Mouse (Mus musculus): ENCODE results near the gene Dennd1a. TPM values are rescaled to one million over a fixed set of nuclear protein-coding genes. Genes with fewer than 3 reads are reported as not detected.

The Dennd1a gene
- total RNA-seq, 2 experiments from 2014 or later = 74.5 to 76.5 TPM

DNA sequence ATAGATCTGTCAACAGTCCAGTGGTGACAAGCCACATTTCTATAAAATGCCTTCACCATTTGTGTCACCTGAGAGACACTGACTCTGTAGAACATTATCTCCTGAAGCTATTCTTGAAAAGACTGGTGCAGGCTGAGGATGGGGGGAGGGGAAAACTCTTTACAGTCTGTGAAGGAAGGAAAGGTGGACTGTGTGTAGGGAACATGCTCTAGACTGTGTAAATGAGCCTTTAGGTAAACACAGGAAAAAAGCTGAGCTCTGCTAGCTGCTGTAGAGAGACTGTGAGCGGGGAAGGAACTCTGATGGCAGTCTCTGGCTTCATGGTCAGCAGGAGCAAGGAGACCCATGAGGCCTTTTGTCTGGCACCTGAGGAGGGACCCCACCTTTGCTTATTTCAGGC, 436.6 kb downstream of the Dennd1a start:
- intact Hi-C loops (cut with DNase I) = no loop called here
- DNase-seq (ENCODE audit: low spot score in 2 of 2) = no peak

DNA sequence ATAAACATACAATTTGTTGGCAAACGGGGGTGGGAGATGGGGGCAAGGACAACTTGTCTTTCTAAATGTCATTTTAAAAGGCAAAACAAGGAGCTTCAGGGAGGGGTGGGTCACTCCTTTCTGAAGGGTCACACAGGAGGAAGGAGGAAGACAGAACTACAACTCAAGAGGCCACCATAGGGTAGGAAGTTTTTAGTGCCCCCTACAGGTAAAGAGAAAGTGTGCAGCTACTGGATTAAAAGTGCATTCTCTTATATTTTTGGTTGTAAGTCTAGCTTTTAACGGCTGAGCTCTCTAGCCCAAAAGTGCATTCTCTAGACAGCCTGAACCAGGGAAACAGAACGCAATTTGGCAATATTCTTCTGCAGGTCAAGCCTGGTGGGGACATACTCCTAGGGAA, 437.8 kb downstream of the Dennd1a start:
- no peak for DNase-seq (ENCODE audit: low spot score in 2 of 2)
- intact Hi-C loops (cut with DNase I) = no loop called here

DNA sequence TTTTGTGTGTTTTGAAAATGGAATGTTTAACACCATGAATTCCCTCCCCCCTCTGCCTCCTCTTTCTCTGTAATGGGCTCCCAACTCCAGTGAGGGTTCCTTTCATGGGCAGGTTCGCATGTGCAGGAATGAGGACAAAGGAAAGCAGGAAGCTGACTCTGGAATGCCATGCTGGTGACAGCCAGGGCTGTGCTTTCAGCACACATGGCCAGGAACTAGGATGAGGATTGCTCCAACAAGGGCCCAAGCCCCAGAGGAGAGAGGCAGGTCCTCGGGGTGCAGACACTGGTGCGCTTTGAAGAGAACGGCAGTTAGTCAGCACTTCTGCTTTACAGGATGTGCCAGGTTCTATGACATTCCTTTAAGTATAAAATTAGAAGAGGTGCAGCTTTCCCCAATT, 444.5 kb downstream of the Dennd1a start:
- intact Hi-C loops (cut with DNase I) = no loop called here
- DNase-seq (ENCODE audit: low spot score in 2 of 2) = peak; percentile 31 to 36

DNA sequence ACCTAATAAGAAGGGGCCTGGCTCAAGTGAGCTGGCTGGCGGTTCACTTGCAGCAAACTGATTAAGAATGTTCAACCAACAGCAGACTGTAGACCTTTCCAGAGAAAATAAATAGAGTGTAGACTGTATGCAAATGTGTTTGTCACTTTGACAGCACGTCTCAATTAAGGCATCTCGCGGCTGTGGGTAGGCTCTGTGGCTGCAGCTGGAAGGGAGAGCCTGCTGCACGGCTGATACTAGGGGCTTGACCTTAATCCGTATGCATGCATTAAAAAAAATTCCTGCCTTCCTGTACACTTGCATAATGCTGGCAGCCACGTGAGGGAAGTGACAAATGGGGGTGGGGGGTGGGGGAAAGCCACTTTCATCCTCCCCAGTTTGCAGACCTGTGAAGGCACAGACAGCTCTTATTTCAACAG, 445.0 kb downstream of the Dennd1a start:
- intact Hi-C loops (cut with DNase I) = no loop called here
- peak in 1 of 2 experiments; percentile 16 for DNase-seq (ENCODE audit: low spot score in 2 of 2)

DNA sequence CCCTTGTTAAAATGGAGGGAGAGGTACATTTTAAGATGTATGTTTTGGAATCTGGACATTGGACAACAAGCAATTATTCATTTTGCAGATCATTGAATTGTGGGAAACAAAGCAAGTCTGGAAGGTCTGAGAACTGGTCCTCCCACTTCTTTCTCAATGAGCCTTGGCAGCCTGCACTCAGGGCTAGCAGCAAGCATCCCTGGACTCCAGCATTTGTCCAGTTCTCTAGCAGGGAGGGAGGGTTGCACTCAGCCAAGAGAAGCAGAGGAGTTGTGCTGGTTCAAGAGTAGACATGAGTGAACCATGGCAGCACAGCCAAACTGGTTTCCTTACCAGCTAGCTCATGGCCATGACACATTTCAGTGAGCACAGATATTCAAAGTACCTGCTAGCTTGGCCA, 447.3 kb downstream of the Dennd1a start:
- DNase-seq (ENCODE audit: low spot score in 2 of 2) = no peak
- intact Hi-C loops (cut with DNase I) = no loop called here

DNA sequence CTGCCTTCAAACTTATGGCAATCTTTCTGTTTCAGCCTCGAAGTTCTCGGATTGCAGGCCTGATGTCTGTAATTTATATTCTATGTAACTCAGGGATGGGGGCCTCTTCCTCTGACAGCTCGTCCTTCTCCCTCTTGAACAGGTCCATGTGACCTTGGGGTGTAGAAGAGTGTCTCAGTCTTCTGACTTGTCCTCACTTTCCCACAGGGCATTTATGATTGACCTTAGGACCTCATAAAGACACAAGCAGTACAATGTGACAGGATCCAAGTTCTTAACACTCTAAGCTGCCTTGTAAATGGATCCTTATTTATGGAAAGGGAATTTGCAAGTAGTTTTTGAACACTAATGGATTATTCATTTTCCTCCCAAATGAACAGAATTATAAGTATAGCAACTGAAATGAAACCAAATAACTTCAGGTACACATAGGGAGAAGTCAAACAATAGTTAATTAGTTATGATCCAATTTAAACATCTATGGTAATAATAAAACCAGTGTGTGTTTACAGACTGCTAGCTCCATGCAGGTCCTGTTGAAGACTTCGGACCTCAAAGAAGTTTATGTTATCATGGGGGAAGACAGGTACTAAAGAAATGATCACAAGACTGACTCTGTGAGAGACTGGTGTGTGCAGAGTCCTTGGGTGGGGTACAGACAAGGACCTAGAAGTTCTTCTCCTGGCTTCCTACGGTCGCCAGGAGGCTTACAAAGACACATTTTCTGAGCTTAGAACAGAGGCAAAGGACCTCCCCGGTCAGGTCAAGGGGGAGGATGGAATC, 448.8 kb downstream of the Dennd1a start:
- intact Hi-C loops (cut with DNase I) = no loop called here
- DNase-seq (ENCODE audit: low spot score in 2 of 2) = no peak

DNA sequence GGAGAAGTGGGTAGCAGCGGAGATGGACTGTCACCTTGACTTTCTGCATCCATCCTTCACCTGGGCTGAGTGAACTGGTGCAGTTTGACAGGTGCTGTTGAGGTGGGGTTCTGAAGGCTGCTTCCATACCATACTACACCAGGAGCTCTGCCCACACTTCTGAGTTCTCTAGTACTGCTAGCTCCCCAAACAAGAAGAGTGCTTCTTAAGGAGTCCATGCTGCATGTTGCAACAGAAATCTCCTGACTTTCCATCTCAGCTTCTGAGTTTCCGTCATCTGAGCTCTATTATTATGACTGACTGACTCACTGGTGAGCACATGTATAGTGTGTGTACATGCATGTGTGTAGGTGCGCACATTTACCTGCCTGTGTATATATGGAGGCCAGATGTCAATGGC, 449.6 kb downstream of the Dennd1a start:
- intact Hi-C loops (cut with DNase I) = no loop called here
- DNase-seq (ENCODE audit: low spot score in 2 of 2) = no peak

DNA sequence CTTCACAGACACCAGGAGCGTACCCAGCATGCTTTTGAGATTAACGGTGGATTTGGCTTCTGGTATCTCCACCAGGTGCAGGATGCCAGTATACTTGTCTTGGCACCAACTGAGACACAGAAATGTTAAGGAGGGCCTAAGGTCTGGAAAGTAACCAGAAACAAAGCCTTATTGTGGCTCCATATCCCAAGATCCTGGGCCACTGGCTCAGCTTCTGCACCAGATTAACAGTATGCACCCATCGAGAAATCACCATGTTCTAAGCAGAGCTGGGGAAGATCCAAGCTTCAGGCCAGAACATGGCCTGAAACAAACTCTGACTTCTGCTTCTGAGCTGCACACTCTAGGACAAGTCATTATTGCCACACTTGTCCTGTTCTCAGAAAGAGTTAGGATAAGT, 450.3 kb downstream of the Dennd1a start:
- intact Hi-C loops (cut with DNase I) = no loop called here
- no peak for DNase-seq (ENCODE audit: low spot score in 2 of 2)

DNA sequence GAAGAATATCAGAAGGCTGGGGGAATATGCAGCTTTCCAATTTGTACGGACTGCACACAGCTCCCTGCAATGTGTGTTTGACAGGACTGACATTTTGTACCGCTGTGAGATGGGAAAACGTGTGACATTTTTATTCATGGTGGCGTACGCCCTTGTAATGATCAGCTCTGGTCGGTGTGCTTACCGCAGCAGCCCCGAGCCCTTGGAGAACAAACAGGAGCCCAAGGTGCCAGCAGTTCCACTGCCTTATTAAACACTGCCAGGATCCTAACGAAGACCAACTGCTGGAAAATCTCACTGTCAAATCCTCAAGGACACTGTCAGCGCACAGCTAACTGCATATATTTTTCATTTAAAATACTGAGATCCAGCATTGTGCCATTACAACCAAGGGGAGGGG, 454.9 kb downstream of the Dennd1a start:
- no peak for DNase-seq (ENCODE audit: low spot score in 2 of 2)
- intact Hi-C loops (cut with DNase I) = no loop called here

DNA sequence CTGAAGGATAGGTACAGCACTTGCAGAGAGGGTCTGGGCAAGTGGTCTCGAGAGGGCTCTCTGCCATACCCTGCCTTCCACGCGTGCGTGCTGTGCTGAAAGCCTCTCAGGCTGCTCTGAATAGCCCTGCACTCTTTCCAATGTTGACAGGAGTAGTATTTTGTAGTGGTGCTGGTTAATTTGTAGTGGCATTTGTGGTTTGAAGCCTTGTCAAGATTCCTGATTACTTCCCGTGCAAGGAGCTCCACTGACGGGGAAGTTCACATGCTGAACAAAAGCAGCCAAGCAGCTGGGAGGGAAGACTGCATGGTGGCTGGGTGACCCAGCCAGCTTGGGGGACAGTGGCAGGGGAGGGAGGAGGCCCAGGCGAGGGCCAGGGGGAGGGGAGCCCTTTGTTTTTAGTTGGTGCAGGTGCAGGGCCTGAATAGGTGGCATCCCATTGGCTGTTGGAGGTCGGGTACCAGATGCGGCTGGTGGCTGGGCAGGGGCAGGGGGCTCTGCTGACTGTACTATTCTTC, 457.4 kb downstream of the Dennd1a start:
- DNase-seq (ENCODE audit: low spot score in 2 of 2) = no peak
- intact Hi-C loops (cut with DNase I) = no loop called here

DNA sequence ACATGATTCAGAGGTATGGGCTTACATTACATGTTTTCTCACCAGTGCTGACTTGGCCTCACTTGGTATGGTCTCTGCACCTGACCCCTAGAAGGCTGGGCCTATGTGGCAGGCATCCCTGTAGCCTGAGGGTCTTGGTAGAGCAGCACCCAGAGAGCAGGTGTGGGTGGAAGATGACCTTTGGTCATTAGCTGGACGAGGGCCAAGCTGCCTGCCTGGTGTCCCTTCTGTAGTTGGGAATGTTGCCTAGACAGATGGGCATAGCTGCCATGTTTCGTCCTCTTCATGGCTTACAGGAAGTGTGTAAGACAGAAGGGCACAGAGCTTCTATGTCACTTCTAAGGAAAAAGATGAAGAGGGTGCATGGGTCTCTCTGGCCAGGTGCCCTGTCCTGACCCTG, 463.4 kb downstream of the Dennd1a start:
- DNase-seq (ENCODE audit: low spot score in 2 of 2) = no peak
- intact Hi-C loops (cut with DNase I) = no loop called here

DNA sequence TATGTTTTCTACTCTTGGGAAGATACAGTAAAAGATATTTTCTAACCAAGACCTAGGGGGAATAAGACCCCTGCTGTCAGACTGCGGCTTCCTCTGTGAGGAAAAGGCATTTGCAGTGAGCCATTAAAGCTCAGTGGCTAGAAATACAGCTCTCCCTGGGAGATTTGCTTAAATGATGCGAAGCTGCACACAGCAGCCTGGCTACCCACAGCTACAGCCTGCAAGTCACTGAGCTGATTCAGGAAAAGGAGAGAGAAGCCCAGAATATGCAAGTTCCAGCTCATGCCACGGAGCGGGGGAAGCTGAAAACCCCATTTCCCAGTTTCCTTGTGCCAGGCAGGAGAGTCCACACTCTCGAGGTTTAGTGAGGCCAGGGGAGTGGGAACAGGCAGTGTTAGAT, 465.1 kb downstream of the Dennd1a start:
- DNase-seq (ENCODE audit: low spot score in 2 of 2) = no peak
- intact Hi-C loops (cut with DNase I) = no loop called here

DNA sequence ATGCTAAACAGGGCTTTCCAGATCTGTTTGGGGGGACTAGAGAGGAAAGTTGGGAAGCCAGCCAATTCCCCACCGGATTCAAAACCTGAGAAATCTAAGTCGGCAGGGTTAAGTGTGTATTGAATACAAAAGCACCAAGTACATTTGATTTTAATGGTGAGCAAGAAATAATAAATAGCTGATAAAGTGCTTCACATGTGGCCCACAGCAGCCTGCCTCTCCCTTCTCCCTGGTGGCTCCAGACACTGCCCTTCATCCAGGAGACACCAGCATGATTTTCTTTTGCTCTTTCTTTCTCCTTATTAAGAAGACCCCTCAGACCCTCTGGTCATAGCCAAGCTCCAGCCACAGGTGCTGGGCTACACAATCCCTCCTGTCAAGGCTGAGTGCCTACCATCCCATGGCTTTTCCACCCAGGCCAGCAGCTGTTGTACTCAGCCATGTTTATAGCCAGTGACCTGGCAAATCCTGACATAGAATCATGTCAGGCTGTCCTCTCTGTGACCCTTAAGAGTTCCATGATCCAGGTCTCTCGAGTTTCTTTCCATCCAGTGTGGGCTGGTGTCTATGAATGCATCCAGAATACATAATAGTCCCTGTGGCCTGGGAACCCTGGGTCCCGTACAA, 467.6 kb downstream of the Dennd1a start:
- intact Hi-C loops (cut with DNase I) = loop anchor here (5.0 to 10.0 kb wide), 3 partner anchors 88 to 775 kb away; no protein-coding TSS in a partner anchor
- no peak for DNase-seq (ENCODE audit: low spot score in 2 of 2)

DNA sequence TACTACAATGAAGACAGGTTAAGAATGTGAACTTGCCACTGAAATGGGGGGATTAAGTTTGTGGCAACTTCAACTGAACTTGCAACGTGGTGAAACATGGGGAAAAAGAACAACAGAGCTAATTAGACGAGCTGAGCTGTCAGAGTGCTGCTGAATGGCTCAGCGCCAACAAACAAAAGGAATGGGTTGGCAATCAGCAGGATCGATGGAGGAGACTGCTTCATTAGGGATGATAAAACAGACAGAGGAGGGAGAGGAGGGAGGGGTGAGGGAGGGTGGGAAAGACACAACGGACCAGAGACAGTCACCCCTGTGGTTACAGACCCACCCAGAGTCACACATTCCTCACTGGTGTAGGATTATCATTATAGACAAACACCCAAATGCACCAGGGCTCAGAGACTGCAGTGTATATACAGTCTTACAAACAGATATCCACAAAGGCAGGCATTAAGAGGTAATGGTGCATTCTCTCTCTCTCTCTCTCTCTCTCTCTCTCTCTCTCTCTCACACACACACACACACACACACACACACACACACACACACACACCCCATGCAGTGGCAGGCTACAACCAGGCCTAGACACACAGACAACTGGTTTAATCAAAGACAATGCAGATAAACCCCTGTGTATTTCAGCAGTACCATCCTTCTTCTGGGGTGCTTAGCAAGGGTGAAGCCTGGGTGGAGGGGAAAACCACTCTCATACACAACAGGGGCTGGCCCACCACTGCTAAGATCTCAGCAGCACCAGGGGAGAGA, 468.2 kb downstream of the Dennd1a start:
- intact Hi-C loops (cut with DNase I) = loop anchor here (5.0 to 10.0 kb wide), 3 partner anchors 88 to 776 kb away; no protein-coding TSS in a partner anchor
- DNase-seq (ENCODE audit: low spot score in 2 of 2) = no peak

DNA sequence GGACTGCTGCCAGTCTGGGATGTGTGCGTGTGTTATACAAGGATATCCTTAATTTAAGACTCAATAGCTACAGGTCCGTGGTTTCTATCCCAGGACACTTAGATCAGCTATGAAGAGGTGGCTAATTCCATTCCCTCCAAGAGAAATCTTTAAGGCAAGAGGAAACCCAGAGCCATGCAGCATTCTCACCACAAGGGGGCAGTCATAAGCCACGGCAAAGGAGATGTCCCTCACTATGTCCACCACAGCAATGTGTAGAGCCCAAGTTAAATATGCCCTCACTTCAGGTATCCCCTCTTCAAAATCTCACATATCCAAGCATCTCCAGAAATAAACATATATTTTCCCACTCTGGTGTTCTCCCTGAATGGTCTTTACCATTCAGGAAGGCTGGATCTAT, 471.5 kb downstream of the Dennd1a start:
- intact Hi-C loops (cut with DNase I) = loop anchor here (5.0 to 10.0 kb wide), 3 partner anchors 92 to 779 kb away; no protein-coding TSS in a partner anchor
- peak; percentile 68 to 82 for DNase-seq (ENCODE audit: low spot score in 2 of 2)

DNA sequence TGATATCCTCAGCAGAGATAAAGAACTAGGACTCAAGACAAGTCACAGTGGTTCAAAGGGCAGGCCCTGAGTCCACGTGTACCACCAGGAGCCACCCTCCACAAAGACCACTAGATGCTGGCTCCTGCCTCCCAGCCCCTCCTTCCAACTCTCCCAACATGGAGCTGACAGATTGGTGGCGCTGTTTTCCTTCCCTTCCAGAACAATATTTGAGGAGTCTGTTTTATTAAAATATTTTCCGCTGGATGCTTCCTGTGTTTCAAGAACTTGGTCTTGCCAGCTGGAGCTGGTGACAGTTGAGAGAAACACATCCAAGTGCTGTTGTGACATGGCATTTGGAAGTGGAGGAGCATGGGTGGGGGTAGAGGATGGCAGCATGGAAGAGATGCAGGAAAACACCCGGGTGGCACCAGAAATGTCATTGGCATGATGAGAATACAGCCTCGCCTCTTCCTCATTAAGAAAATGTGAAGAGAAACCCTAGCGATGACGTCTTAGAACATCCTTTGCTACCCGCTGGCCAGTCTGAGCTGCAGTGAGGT, 472.3 kb downstream of the Dennd1a start:
- DNase-seq (ENCODE audit: low spot score in 2 of 2) = no peak
- intact Hi-C loops (cut with DNase I) = loop anchor here (5.0 to 10.0 kb wide), 3 partner anchors 92 to 780 kb away; no protein-coding TSS in a partner anchor

DNA sequence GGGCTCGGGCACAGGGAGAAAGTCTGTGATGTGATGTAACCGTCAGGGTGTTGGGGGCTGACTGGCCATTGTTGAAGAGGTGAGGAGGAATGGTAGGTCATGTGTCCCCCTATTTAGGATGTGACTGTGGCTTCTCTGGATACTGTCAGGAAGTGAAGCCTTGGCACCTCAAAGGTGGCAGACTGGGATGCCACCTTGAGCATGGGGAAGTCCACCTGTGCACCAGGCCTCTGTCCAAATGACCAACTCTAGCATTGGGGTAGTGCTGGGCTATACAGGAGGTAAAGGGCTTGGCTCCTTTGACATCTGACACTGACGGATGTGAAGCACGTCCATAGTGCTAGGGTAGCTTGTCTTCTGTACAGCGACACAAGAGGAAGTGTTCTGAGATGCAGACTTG, 474.8 kb downstream of the Dennd1a start:
- intact Hi-C loops (cut with DNase I) = loop anchor here (10.0 kb wide), 1 partner anchor 782 kb away; no protein-coding TSS in a partner anchor
- no peak for DNase-seq (ENCODE audit: low spot score in 2 of 2)

DNA sequence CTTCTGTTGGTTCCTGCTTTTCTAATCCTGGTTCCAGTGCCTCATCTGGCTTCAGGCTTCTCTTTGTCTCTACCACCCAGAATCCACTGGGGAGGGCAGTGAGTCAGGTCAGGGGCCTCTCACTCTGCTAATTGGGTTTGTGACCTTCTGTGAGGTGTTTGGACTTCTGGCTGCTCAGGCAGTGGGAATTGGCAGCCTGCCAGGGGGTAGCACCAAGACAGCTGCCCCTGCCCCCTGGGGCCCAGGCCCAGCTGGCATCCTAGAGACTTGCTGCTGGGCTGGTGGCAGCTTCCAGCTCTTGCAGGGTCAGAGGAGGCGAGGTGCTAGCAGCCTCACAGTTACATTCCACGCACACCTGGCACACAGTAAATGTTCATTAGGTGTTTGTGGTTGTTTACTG, 475.5 kb downstream of the Dennd1a start:
- DNase-seq (ENCODE audit: low spot score in 2 of 2) = no peak
- intact Hi-C loops (cut with DNase I) = loop anchor here (10.0 kb wide), 1 partner anchor 783 kb away; no protein-coding TSS in a partner anchor

DNA sequence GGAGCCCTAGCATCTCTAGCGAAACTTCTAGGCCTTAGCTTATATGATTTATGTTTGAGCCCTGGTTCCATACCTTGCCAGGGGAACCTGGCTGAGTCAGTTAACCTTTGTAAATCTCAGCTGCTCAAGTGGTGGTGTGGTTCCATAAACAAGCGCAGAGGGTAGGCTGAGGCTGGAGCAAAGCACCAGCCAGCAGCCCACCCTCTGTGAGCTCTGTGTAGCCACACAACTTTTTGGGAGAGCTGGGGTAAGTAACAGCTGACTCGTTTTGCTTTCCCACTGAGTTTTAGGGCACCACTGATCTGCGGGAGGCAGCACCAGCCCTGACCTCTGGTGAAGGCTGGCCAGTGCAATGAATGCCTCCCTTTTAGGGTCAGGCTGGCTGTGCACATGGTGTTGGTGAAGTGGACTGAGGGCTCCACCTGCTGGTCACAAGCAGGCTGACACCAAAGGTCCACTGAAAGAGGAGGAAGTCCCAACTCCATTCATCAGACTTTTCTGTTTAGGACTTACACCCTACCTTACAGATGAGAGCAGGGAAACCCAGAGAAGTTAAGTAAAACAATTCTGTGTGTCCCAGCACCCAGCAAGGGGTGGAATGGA, 484.5 kb downstream of the Dennd1a start:
- intact Hi-C loops (cut with DNase I) = no loop called here
- DNase-seq (ENCODE audit: low spot score in 2 of 2) = peak; percentile 51 to 61

Data from left cerebral cortex, postnatal 36 days (tissue).